In the genomic region with DNA sequence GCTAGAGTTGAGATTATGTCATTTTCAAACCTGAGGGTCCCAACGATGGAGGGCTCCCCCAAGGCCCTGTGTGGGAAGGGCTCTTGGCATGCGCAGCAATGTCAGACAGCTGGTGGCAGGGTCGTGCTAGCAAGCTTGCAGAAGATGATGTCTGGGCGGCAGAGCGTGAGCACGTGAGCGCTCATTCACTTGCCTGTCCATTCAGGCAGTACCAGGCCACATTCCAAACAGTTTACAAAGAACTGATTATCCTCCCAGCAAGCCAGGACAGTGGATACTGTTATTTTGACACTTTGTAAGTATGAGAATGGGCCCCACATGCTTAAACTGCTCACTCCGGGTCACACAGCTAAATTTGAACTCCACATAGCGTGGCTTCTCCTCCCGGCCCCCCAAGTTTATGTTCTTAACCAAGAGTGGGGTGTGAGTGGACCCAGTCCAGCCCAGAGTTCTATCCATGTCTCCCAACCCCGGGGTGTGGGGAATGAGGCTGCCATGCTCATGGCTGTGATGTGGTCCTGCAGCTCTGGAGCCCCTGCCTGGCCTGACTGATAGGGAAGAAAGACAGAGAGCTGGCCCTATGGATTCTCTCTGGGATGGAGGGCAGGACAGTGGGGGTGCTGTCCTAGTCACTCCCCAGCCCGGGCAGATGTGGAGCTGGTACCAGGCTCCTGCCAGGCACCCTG, we compare ENCODE assay signal across 9 mouse cellular contexts. TPM values are rescaled to one million over a fixed set of nuclear protein-coding genes. Genes with fewer than 3 reads are reported as not detected.
DNase-seq lines count a peak whose midpoint lies in the region; ATAC-seq and TF ChIP-seq lines count a peak whose summit lies in the region.
"Had no signal": no experiment of that assay in that cellular context is flagged by ENCODE, and none has a peak within 500 bp of the region (broad histone marks: within the 10 kb centered on the region; RNA-seq: fewer than 3 reads in every experiment).

No protein-coding gene starts in this region.

- no peaks in the 10 kb centered on the region for H3K9me3 ChIP-seq in heart, embryonic 15.5 days (replicated peaks)
- H3K9me3 ChIP-seq: G1E had no signal

- whole genome bisulfite sequencing in kidney, adult 2 months, result 40% methylated on average over 12 of the region's 12 CpGs
- 14% methylated on average over 12 of the region's 12 CpGs for WGBS in heart, embryonic 15.5 days
- WGBS in thymus, adult 2 months, result 87% methylated on average over 12 of the region's 12 CpGs

- peak overlapping the region; percentile 40 for H3K4me2 ChIP-seq in heart, embryonic 15.5 days

- POLR2A ChIA-PET in Patski (lab: Charles Lee), result interaction anchor here (0.6 to 1.8 kb wide), 2 partner anchors 33 to 38 kb away, joined by 4 to 5 read pairs; no protein-coding TSS in a partner anchor

- H3K27ac ChIP-seq in kidney, adult 2 months (ENCODE audit: insufficient read depth, low read depth, low read length), result no peak overlapping the region
- peak overlapping the region; percentile 71 for H3K27ac ChIP-seq in heart, embryonic 15.5 days
- H3K27ac ChIP-seq in thymus, adult 2 months (ENCODE audit: control insufficient read depth, insufficient read depth, low read length), result no peak overlapping the region

- TF ChIP-seq POLR2A in kidney, adult 2 months (IDR thresholded peaks at IDR 0.05; ENCODE audit: low read depth, low read length), result no peak
- TF ChIP-seq POLR2A in thymus, adult 2 months (IDR thresholded peaks at IDR 0.05; ENCODE audit: control insufficient read depth, extremely low read depth, insufficient read depth, low read length, poor library complexity), result no peak

- in situ Hi-C loops in Patski (cut with MboI; ENCODE audit: low pct_unique_long_range_greater_than_20kb), result loop anchor here (5.0 kb wide), 1 partner anchor 46 kb away; no protein-coding TSS in a partner anchor

- no peak overlapping the region; the same call in 1 of the 2 replicates for H3K9ac ChIP-seq in heart, embryonic 15.5 days

- no peak for TF ChIP-seq CTCF in kidney, adult 2 months (conservative IDR thresholded peaks at IDR 0.05; ENCODE audit: insufficient read depth, insufficient read length, low read depth, low read length)
- no peak for TF ChIP-seq CTCF in Patski (IDR thresholded peaks at IDR 0.05)
- TF ChIP-seq CTCF in thymus, adult 2 months (IDR thresholded peaks at IDR 0.05; ENCODE audit: borderline replicate concordance, control insufficient read depth, extremely low read depth, insufficient read depth, low read length, poor library complexity), result no peak

- intact Hi-C loops in gastrocnemius, postnatal 36 days (cut with DNase I), result no loop called here

- peak; percentile 25 for DNase-seq in kidney, adult 2 months
- DNase-seq in kidney, adult 18-20 months, result no peak
- peak; percentile 66 for DNase-seq in Patski (ENCODE audit: low read depth, low spot score)
- DNase-seq in mesoderm, embryonic 11.5 days (ENCODE audit: low read depth, low spot score), result peak; percentile 53
- no peak for DNase-seq in thymus, adult 2 months
- no peak for DNase-seq in gastrocnemius, adult 18-20 months (ENCODE audit: low spot score)
- no peak for DNase-seq in gastrocnemius, postnatal 36 days

- peak; percentile 69 for ATAC-seq in Patski
- peak; percentile 57 for ATAC-seq in heart, embryonic 15.5 days (replicated peaks; ENCODE audit: insufficient number of reproducible peaks, insufficient read depth, low FRiP score, low read depth)

- peaks cover 8% of the 10 kb centered on the region for H3K4me1 ChIP-seq in kidney, adult 2 months (ENCODE audit: control insufficient read depth, insufficient read depth, low read length)
- H3K4me1 ChIP-seq in heart, embryonic 15.5 days (replicated peaks), result peaks cover 44% of the 10 kb centered on the region
- peaks cover 17% of the 10 kb centered on the region for H3K4me1 ChIP-seq in thymus, adult 2 months (replicated peaks; ENCODE audit: control insufficient read depth, insufficient read depth, low read length)

- no peaks in the 10 kb centered on the region for H3K27me3 ChIP-seq in kidney, adult 2 months (replicated peaks; ENCODE audit: control insufficient read depth, insufficient read depth, low read length)
- no peaks in the 10 kb centered on the region for H3K27me3 ChIP-seq in Patski
- 0 out of 2 replicates have a peak, but pooled peaks cover 3% of the 10 kb centered on the region for H3K27me3 ChIP-seq in heart, embryonic 15.5 days
- no peaks in the 10 kb centered on the region for H3K27me3 ChIP-seq in thymus, adult 2 months (ENCODE audit: control insufficient read depth, insufficient read depth, low read length)

- no peak overlapping the region for H3K4me3 ChIP-seq in kidney, adult 2 months (ENCODE audit: insufficient read depth, low read depth, low read length)
- no peak overlapping the region for H3K4me3 ChIP-seq in heart, embryonic 15.5 days
- H3K4me3 ChIP-seq in thymus, adult 2 months (ENCODE audit: control insufficient read depth, insufficient read depth, low read length), result no peak overlapping the region

- CTCF ChIA-PET in Patski (lab: Charles Lee), result interaction anchor here (1.6 to 1.8 kb wide), 2 partner anchors 30 to 56 kb away, joined by 4 to 6 read pairs; no protein-coding TSS in a partner anchor

- H3K36me3 ChIP-seq in kidney, adult 2 months (ENCODE audit: control insufficient read depth, insufficient read depth, low read length), result no peaks in the 10 kb centered on the region
- H3K36me3 ChIP-seq in heart, embryonic 15.5 days, result no peaks in the 10 kb centered on the region
- no peaks in the 10 kb centered on the region for H3K36me3 ChIP-seq in thymus, adult 2 months (ENCODE audit: control insufficient read depth, insufficient read depth, low read length)
- H3K36me3 ChIP-seq: G1E had no signal

RNA-seq across cellular contexts. Expression of gene Ece1, which starts 34.7 kb away (rescaled TPM):
- polyA plus RNA-seq in kidney, adult 2 months (2012; rRNA removed), result 30.7 and 33.7 TPM in 2 replicates
- 147 TPM for polyA plus RNA-seq in Patski (2021)
- 51.3 and 77.2 TPM in 2 replicates for polyA plus RNA-seq in heart, embryonic 15.5 days (2015; fragmentation: Nextera tagmentation; extraction: Ambion mirVana)
- polyA plus RNA-seq in thymus, adult 2 months (2012; rRNA removed), result 27.3 and 28.9 TPM in 2 replicates
- total RNA-seq in gastrocnemius, adult 18-20 months (2021), result 10 to 100 TPM; 65.0 to 78.0 TPM
- total RNA-seq in gastrocnemius, postnatal 36 days (2021), result 10 to 100 TPM; 57.9 to 67.9 TPM

Comparison
In these comparisons a context has a peak if more than half of its experiments do, and no peak if none do; other contexts are left out.
1. DNase-seq: peak in kidney, adult 2 months (single experiment), Patski (single experiment) and mesoderm, embryonic 11.5 days (single experiment); none in kidney, adult 18-20 months (single experiment), thymus, adult 2 months (single experiment), gastrocnemius, adult 18-20 months (single experiment) and gastrocnemius, postnatal 36 days (0 of 2).